Mouse (Mus musculus) neural tube, embryonic 11.5 days (tissue): ENCODE results near the gene Olfr791. TPM values are rescaled to one million over a fixed set of nuclear protein-coding genes. Genes with fewer than 3 reads are reported as not detected.

Experiments used
- ATAC-seq: fragments of 200-750 bp; cut with Nextera tagmentation; 2 replicates; pipeline ENCODE4 v1.8.0; 2017; ENCODE audit warnings: moderate number of reproducible peaks, mild to moderate bottlenecking, moderate TSS enrichment, moderate library complexity; ENCODE audit not compliant: insufficient read depth, low FRiP score, low TSS enrichment
- DNase-seq: peaks from one replicate; pipeline ENCODE4 v3.0.0-alpha.2; 2015; ENCODE audit warnings: low spot score
- H3K27ac ChIP-seq: fragments of 300-500 bp; sonication (generic); 2 replicates; pipeline ENCODE4 v1.5.1; 2014; ENCODE audit warnings: low read depth, mild to moderate bottlenecking, low read length
- H3K27me3 ChIP-seq: fragments of 300-500 bp; sonication (generic); 2 replicates; pipeline ENCODE4 v1.6.1; 2014; ENCODE audit warnings: mild to moderate bottlenecking, low read length, mixed read lengths; ENCODE audit not compliant: control insufficient read depth, insufficient read depth
- H3K36me3 ChIP-seq: fragments of 300-500 bp; sonication (generic); 2 replicates; pipeline ENCODE4 v1.6.1; 2014; ENCODE audit warnings: mild to moderate bottlenecking, low read length, moderate library complexity, mixed read lengths; ENCODE audit not compliant: control insufficient read depth, insufficient read depth
- H3K4me1 ChIP-seq: fragments of 300-500 bp; sonication (generic); 2 replicates; pipeline ENCODE4 v1.6.1; 2014; ENCODE audit warnings: low read length, mixed read lengths; ENCODE audit not compliant: control insufficient read depth, insufficient read depth
- H3K4me2 ChIP-seq: fragments of 300-500 bp; sonication (generic); 2 replicates; pipeline ENCODE4 v1.6.1; 2014; ENCODE audit warnings: low read depth, mild to moderate bottlenecking, moderate library complexity
- H3K4me3 ChIP-seq: fragments of 300-500 bp; sonication (generic); 2 replicates; pipeline ENCODE4 v1.5.1; 2014; ENCODE audit warnings: low read depth, low read length
- H3K9ac ChIP-seq: fragments of 300-500 bp; sonication (generic); 2 replicates; pipeline ENCODE4 v1.6.1; 2014; ENCODE audit warnings: mild to moderate bottlenecking, low read length
- H3K9me3 ChIP-seq: fragments of 300-500 bp; sonication (generic); 2 replicates; pipeline ENCODE4 v1.6.1; 2016; ENCODE audit warnings: low read length; ENCODE audit not compliant: control insufficient read depth
- WGBS: fragments of 180-500 bp; shearing (Covaris S2); extraction: QIAGEN DNeasy Blood & Tissue Kit; methylation state at CpG from one replicate; pipeline ENCODE4 v1.1.7; 2014; 5-methylcytosine and 5-hydroxymethylcytosine counted together
- polyA plus RNA-seq: library from polyadenylated mRNA; unstranded; fragments of >200 nt; fragmentation: Nextera tagmentation; extraction: Ambion mirVana; gene quantifications from 2 replicates; pipeline ENCODE4 v1.2.1, GENCODE M21; 2014

Olfr791 gene
- polyA plus RNA-seq, 1 experiment from 2014 or later = not detected

- Histone ChIP-seq H3K27ac (no peak overlapping the region), H3K4me1 (no peaks in the 10 kb centered on the region), H3K4me2 (no peak overlapping the region), H3K9ac (no peak overlapping the region), H3K27me3 (no peaks in the 10 kb centered on the region), H3K36me3 (no peaks in the 10 kb centered on the region), H3K4me3 (no peak overlapping the region), H3K9me3 (no peaks in the 10 kb centered on the region)
- 75% methylated on average over 1 of the region's 1 CpGs for WGBS
- DNase-seq (no peak), ATAC-seq (no peak)
These were observed 55.5 kb downstream of the Olfr791 start for GRCm38 (mm10) chr10:129577066-129577465.

Other genes starting within 250 kb of the Olfr791 start
- not detected in 2 replicates for gene Olfr780, start 203.7 kb upstream of the Olfr791 start, polyA plus RNA-seq
- not detected in 2 replicates for gene Olfr781, start 192.9 kb upstream of the Olfr791 start, polyA plus RNA-seq
- gene Olfr782, start 172.9 kb upstream of the Olfr791 start, polyA plus RNA-seq = not detected in 2 replicates
- gene Olfr784, start 137.7 kb upstream of the Olfr791 start, polyA plus RNA-seq = 0.15 TPM in 1 of 2 replicates, not detected in the other
- not detected in 2 replicates for gene Olfr785, start 116.4 kb upstream of the Olfr791 start, polyA plus RNA-seq
- not detected in 2 replicates for gene Olfr786, start 94.5 kb upstream of the Olfr791 start, polyA plus RNA-seq
- not detected in 2 replicates for gene Olfr787, start 59.9 kb upstream of the Olfr791 start, polyA plus RNA-seq
- not detected in 2 replicates for gene Olfr788, start 50.8 kb upstream of the Olfr791 start, polyA plus RNA-seq
- gene Olfr789, start 37.0 kb upstream of the Olfr791 start, polyA plus RNA-seq = not detected in 2 replicates
- gene Olfr790, start 23.3 kb upstream of the Olfr791 start, polyA plus RNA-seq = not detected in 2 replicates
- not detected in 2 replicates for gene Olfr792, start 17.4 kb downstream of the Olfr791 start, polyA plus RNA-seq
- gene Olfr794, start 45.9 kb downstream of the Olfr791 start, polyA plus RNA-seq = not detected in 2 replicates
- gene Olfr796, start 90.8 kb downstream of the Olfr791 start, polyA plus RNA-seq = 0.07 TPM in 1 of 2 replicates, not detected in the other
- not detected in 2 replicates for gene Olfr798, start 106.1 kb downstream of the Olfr791 start, polyA plus RNA-seq
- gene Olfr799, start 115.7 kb downstream of the Olfr791 start, polyA plus RNA-seq = not detected in 2 replicates
- not detected in 2 replicates for gene Olfr800, start 135.9 kb downstream of the Olfr791 start, polyA plus RNA-seq
- gene Olfr801, start 152.1 kb downstream of the Olfr791 start, polyA plus RNA-seq = not detected in 2 replicates
- gene Olfr802, start 166.4 kb downstream of the Olfr791 start, polyA plus RNA-seq = not detected in 2 replicates
- gene Olfr803, start 172.5 kb downstream of the Olfr791 start, polyA plus RNA-seq = not detected in 2 replicates
- gene Olfr804, start 181.4 kb downstream of the Olfr791 start, polyA plus RNA-seq = not detected in 2 replicates
- gene Olfr805, start 207.6 kb downstream of the Olfr791 start, polyA plus RNA-seq = not detected in 2 replicates
- not detected in 2 replicates for gene Olfr806, start 220.1 kb downstream of the Olfr791 start, polyA plus RNA-seq
- not detected in 2 replicates for gene Olfr807, start 236.0 kb downstream of the Olfr791 start, polyA plus RNA-seq
- not detected in 2 replicates for gene Olfr808, start 243.7 kb downstream of the Olfr791 start, polyA plus RNA-seq